In genomic region chr9:77428748-77429140, GRCm38 (mm10) we compare ENCODE assay signal across 16 mouse cellular contexts.
DNase-seq lines count a peak whose midpoint lies in the region; ATAC-seq and TF ChIP-seq lines count a peak whose summit lies in the region.
"Had no signal": no experiment of that assay in that cellular context is flagged by ENCODE, and none has a peak within 500 bp of the region (broad histone marks: within the 10 kb centered on the region; RNA-seq: fewer than 3 reads in every experiment).

No protein-coding gene starts in this region.

- WGBS in forebrain, embryonic 10.5 days: 88% methylated on average over 8 of the region's 8 CpGs
- 93% methylated on average over 8 of the region's 8 CpGs for WGBS in forebrain, embryonic 13.5 days
- 81% methylated on average over 8 of the region's 8 CpGs for WGBS in heart, embryonic 16.5 days
- WGBS in neural tube, embryonic 11.5 days: 94% methylated on average over 8 of the region's 8 CpGs
- WGBS in neural tube, embryonic 15.5 days: 90% methylated on average over 8 of the region's 8 CpGs
- WGBS in intestine, postnatal 0 days: 89% methylated on average over 8 of the region's 8 CpGs

- no peak overlapping the region for H3K4me2 ChIP-seq in forebrain, embryonic 13.5 days
- peak overlapping the region; percentile 51; the same call in 1 of the 2 replicates for H3K4me2 ChIP-seq in heart, embryonic 16.5 days (ENCODE audit: low read depth, low read length)
- H3K4me2 ChIP-seq in neural tube, embryonic 11.5 days (ENCODE audit: low read depth): no peak overlapping the region
- no peak overlapping the region for H3K4me2 ChIP-seq in neural tube, embryonic 15.5 days
- no peak overlapping the region for H3K4me2 ChIP-seq in intestine, postnatal 0 days (replicated peaks; ENCODE audit: low read depth)

- H3K27ac ChIP-seq in forebrain, embryonic 10.5 days: peak overlapping the region; percentile 81; the same call in 1 of the 2 replicates
- no peak overlapping the region for H3K27ac ChIP-seq in forebrain, embryonic 13.5 days
- peak overlapping the region; percentile 93 for H3K27ac ChIP-seq in heart, embryonic 16.5 days (ENCODE audit: low read length)
- H3K27ac ChIP-seq in neural tube, embryonic 11.5 days (ENCODE audit: low read depth, low read length): 0 out of 2 replicates have a peak overlapping the region, but pooled peaks have one; percentile 14
- H3K27ac ChIP-seq in neural tube, embryonic 15.5 days (replicated peaks): no peak overlapping the region
- no peak overlapping the region for H3K27ac ChIP-seq in intestine, postnatal 0 days (ENCODE audit: low read depth, low read length)
- H3K27ac ChIP-seq: hindbrain, embryonic 15.5 days had no signal

- no peaks in the 10 kb centered on the region for H3K9me3 ChIP-seq in forebrain, embryonic 10.5 days
- H3K9me3 ChIP-seq in forebrain, embryonic 13.5 days (replicated peaks): no peaks in the 10 kb centered on the region
- H3K9me3 ChIP-seq in heart, embryonic 16.5 days (replicated peaks; ENCODE audit: control insufficient read depth, low read length): no peaks in the 10 kb centered on the region
- no peaks in the 10 kb centered on the region for H3K9me3 ChIP-seq in neural tube, embryonic 11.5 days (ENCODE audit: control insufficient read depth, low read length)
- H3K9me3 ChIP-seq in neural tube, embryonic 15.5 days (replicated peaks): no peaks in the 10 kb centered on the region
- H3K9me3 ChIP-seq in intestine, postnatal 0 days (ENCODE audit: control insufficient read depth): no peaks in the 10 kb centered on the region
- H3K9me3 ChIP-seq: hindbrain, embryonic 15.5 days had no signal

- peaks cover 46% of the 10 kb centered on the region for H3K4me1 ChIP-seq in forebrain, embryonic 10.5 days
- peaks cover 21% of the 10 kb centered on the region for H3K4me1 ChIP-seq in forebrain, embryonic 13.5 days
- peaks cover 27% of the 10 kb centered on the region for H3K4me1 ChIP-seq in heart, embryonic 16.5 days (ENCODE audit: control insufficient read depth, insufficient read depth, low read length)
- peaks cover 21% of the 10 kb centered on the region for H3K4me1 ChIP-seq in neural tube, embryonic 11.5 days (ENCODE audit: control insufficient read depth, insufficient read depth, low read length)
- peaks cover 15% of the 10 kb centered on the region for H3K4me1 ChIP-seq in neural tube, embryonic 15.5 days
- peaks cover 15% of the 10 kb centered on the region for H3K4me1 ChIP-seq in intestine, postnatal 0 days (replicated peaks; ENCODE audit: control insufficient read depth, insufficient read depth, low read length)

- H3K27me3 ChIP-seq in forebrain, embryonic 10.5 days (ENCODE audit: poor library complexity, severe bottlenecking): no peaks in the 10 kb centered on the region
- no peaks in the 10 kb centered on the region for H3K27me3 ChIP-seq in forebrain, embryonic 13.5 days
- no peaks in the 10 kb centered on the region for H3K27me3 ChIP-seq in heart, embryonic 16.5 days (ENCODE audit: control insufficient read depth, insufficient read depth, low read length)
- no peaks in the 10 kb centered on the region for H3K27me3 ChIP-seq in neural tube, embryonic 11.5 days (ENCODE audit: control insufficient read depth, insufficient read depth, low read length)
- H3K27me3 ChIP-seq in neural tube, embryonic 15.5 days (replicated peaks): no peaks in the 10 kb centered on the region
- no peaks in the 10 kb centered on the region for H3K27me3 ChIP-seq in intestine, postnatal 0 days (replicated peaks; ENCODE audit: control insufficient read depth, insufficient read depth, low read length)
- H3K27me3 ChIP-seq: hindbrain, embryonic 15.5 days; megakaryocyte, embryonic 14.5 days had no signal

- H3K4me3 ChIP-seq in forebrain, embryonic 10.5 days: no peak overlapping the region
- no peak overlapping the region for H3K4me3 ChIP-seq in forebrain, embryonic 13.5 days
- H3K4me3 ChIP-seq in heart, embryonic 16.5 days (ENCODE audit: low read length): no peak overlapping the region
- no peak overlapping the region for H3K4me3 ChIP-seq in neural tube, embryonic 11.5 days (ENCODE audit: low read depth, low read length)
- no peak overlapping the region for H3K4me3 ChIP-seq in neural tube, embryonic 15.5 days (replicated peaks)
- H3K4me3 ChIP-seq in intestine, postnatal 0 days (ENCODE audit: low read depth, low read length): no peak overlapping the region
- H3K4me3 ChIP-seq: hindbrain, embryonic 15.5 days; megakaryocyte, embryonic 14.5 days had no signal

- H3K9ac ChIP-seq in forebrain, embryonic 13.5 days: no peak overlapping the region
- H3K9ac ChIP-seq in heart, embryonic 16.5 days (ENCODE audit: low read length): peak overlapping the region; percentile 70; the same call in 1 of the 2 replicates
- no peak overlapping the region for H3K9ac ChIP-seq in neural tube, embryonic 11.5 days (ENCODE audit: low read length)
- no peak overlapping the region for H3K9ac ChIP-seq in neural tube, embryonic 15.5 days (replicated peaks)
- H3K9ac ChIP-seq in intestine, postnatal 0 days (ENCODE audit: low read depth, low read length): no peak overlapping the region; the same call in 1 of the 2 replicates
- H3K9ac ChIP-seq: hindbrain, embryonic 15.5 days had no signal

- no peak for TF ChIP-seq CTCF in intestine, postnatal 0 days (IDR thresholded peaks at IDR 0.05; ENCODE audit: low read depth)

- ATAC-seq in forebrain, embryonic 13.5 days: no peak
- ATAC-seq in heart, embryonic 16.5 days (replicated peaks; ENCODE audit: extremely low read depth, insufficient read depth, low FRiP score): no peak
- ATAC-seq in neural tube, embryonic 11.5 days (ENCODE audit: insufficient read depth, low FRiP score, low TSS enrichment): no peak
- no peak for ATAC-seq in neural tube, embryonic 15.5 days (ENCODE audit: low FRiP score)
- ATAC-seq in megakaryocyte progenitor cell, adult 5-6 weeks (replicated peaks; ENCODE audit: poor library complexity): no peak
- no peak for ATAC-seq in intestine, postnatal 0 days
- ATAC-seq: activated CD4-positive, CD25-positive, alpha-beta regulatory T cell, adult 4 months had no signal

- peaks cover 36% of the 10 kb centered on the region for H3K36me3 ChIP-seq in forebrain, embryonic 10.5 days (replicated peaks)
- H3K36me3 ChIP-seq in forebrain, embryonic 13.5 days (ENCODE audit: poor library complexity, severe bottlenecking): peaks cover 14% of the 10 kb centered on the region
- peaks cover 10% of the 10 kb centered on the region for H3K36me3 ChIP-seq in heart, embryonic 16.5 days (ENCODE audit: control insufficient read depth, insufficient read depth)
- no peaks in the 10 kb centered on the region for H3K36me3 ChIP-seq in neural tube, embryonic 11.5 days (ENCODE audit: control insufficient read depth, insufficient read depth, low read length)
- no peaks in the 10 kb centered on the region for H3K36me3 ChIP-seq in neural tube, embryonic 15.5 days
- H3K36me3 ChIP-seq in intestine, postnatal 0 days (ENCODE audit: control insufficient read depth, insufficient read depth): peaks cover 7% of the 10 kb centered on the region
- H3K36me3 ChIP-seq: hindbrain, embryonic 15.5 days had no signal

- no peak for DNase-seq in forebrain, embryonic 10.5 days (ENCODE audit: extremely low spot score, low spot score)
- no peak for DNase-seq in heart, adult 18-20 months
- DNase-seq in neural tube, embryonic 11.5 days (ENCODE audit: low spot score): no peak
- DNase-seq: adrenal gland, postnatal 25 days; cerebellum, adult 8-10 months; gastrocnemius, postnatal 25 days; kidney, adult 9 months; lung, adult 2 months had no signal

Comparison
In these comparisons a context has a peak if more than half of its experiments do, and no peak if none do; other contexts are left out.
1. H3K27ac ChIP-seq: peak in forebrain, embryonic 10.5 days (single experiment), heart, embryonic 16.5 days (single experiment) and neural tube, embryonic 11.5 days (single experiment); none in forebrain, embryonic 13.5 days (single experiment), neural tube, embryonic 15.5 days (single experiment) and intestine, postnatal 0 days (single experiment).